Mouse (Mus musculus): ENCODE measurements around the gene Sh3bp5l.

The Sh3bp5l gene

DNA sequence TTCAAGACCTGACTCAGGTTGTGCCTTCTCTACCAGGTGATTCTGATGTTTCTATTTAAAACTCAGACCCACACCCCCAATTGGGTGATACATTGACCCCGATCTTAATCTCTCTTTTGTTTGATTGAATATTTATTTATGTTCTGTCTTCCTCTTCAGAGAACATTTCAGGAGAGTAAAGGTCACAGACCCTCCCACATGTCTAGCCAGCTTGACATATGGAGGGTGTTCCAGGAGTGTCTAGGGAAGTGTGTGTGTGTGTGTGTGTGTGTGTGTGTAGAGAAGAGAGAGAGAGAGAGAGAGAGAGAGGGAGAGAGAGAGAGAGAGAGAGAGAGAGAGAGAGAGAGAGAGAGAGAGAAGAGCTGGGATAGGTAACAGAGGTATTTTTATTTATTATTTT lies 47.2 kb downstream of the Sh3bp5l start:
- DNase-seq (ENCODE audit: low spot score in 2 of 2), result no peak

GRCm38 (mm10) chr11:58378763-58379278 lies 48.3 kb downstream of the Sh3bp5l start, which contains the start of gene Lypd8:
TSS of gene Lypd8 (plus strand) at chr11:58379043.
- no peak for DNase-seq (ENCODE audit: low spot score in 2 of 2)

DNA sequence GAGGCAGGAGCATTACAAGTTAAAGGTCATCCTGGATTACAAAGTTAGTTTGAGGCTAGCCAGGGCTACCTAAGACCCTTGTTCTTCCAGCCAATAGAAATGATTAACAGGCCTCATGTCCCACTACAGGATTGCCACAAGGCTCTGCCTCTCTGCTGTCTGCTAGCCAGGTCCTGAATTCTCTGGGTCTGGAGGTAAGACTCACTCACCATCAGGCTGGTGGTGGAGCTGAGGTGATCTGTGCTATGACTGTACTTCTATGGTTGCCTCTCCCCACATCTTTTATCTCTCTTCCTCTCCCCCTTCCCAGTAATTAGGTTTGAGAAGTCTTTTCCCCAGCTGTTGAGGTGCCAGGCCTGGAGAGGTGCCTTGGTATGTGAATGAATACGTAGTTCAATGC lies 49.0 kb downstream of the Sh3bp5l start:
- DNase-seq (ENCODE audit: low spot score in 2 of 2), result no peak

DNA sequence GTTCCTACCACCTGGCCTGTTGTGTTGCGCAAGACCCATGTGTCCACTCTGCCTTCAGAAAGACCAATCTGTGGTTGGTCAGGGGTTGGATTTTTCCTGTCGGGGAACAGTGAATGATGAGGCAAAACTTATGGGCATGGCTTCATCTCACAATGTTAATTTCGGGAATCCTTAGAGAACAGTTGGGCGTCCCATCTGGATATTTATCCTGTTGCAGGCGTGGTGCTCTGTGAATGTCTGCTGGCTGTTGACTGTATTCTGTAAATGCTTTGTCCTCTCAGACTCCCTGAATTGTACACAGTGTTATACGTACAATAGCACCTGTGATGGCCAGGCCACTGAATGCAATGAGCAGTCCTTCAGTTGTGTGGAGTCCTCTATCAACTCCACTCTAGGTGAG lies 51.9 kb downstream of the Sh3bp5l start:
- DNase-seq (ENCODE audit: low spot score in 2 of 2), result no peak
